Comparison of ENCODE assay signal across 8 mouse cellular contexts in genomic region chr11:108342781-108343768, GRCm38 (mm10). TPM values are rescaled to one million over a fixed set of nuclear protein-coding genes. Genes with fewer than 3 reads are reported as not detected.
A peak's percentile ranks its signal among the peaks of the same experiment; 100 is the strongest.
DNase-seq lines count a peak whose midpoint lies in the region; ATAC-seq and TF ChIP-seq lines count a peak whose summit lies in the region.

Gene Apoh, plus strand, starts transcription at chr11:108343354.

- H3K4me3 ChIP-seq in hindbrain, embryonic 13.5 days: peak within 1 kb of the TSS; percentile 76
- peak within 1 kb of the TSS; percentile 93 for H3K4me3 ChIP-seq in left cerebral cortex, adult 2 months

- H3K36me3 ChIP-seq in hindbrain, embryonic 13.5 days: no peaks in the 10 kb centered on the region

- TF ChIP-seq CTCF in left cerebral cortex, adult 2 months (IDR thresholded peaks at IDR 0.05): no peak

- peaks cover 20% of the 10 kb centered on the region for H3K27me3 ChIP-seq in hindbrain, embryonic 13.5 days

- intact Hi-C loops in left cerebral cortex, adult 2 months (cut with DNase I): loop anchor here (1.0 kb wide), 2 partner anchors 122 to 193 kb away; no protein-coding TSS in a partner anchor

- no peaks in the 10 kb centered on the region for H3K9me3 ChIP-seq in hindbrain, embryonic 13.5 days

- peak; percentile 78 for ATAC-seq in hindbrain, embryonic 13.5 days (ENCODE audit: low FRiP score)
- ATAC-seq in megakaryocyte, adult 5-6 weeks (ENCODE audit: poor library complexity, severe bottlenecking): peak; percentile 38
- ATAC-seq in erythroid progenitor cell, adult 5-6 weeks (replicated peaks; ENCODE audit: low FRiP score, poor library complexity, severe bottlenecking): no peak

- peaks cover 28% of the 10 kb centered on the region for H3K4me1 ChIP-seq in hindbrain, embryonic 13.5 days (replicated peaks)

- H3K27ac ChIP-seq in hindbrain, embryonic 13.5 days: peak within 1 kb of the TSS; percentile 93
- H3K27ac ChIP-seq in left cerebral cortex, adult 2 months: peak within 1 kb of the TSS; percentile 89

- peak within 1 kb of the TSS; percentile 88 for H3K9ac ChIP-seq in hindbrain, embryonic 13.5 days

- peak; percentile 36 for DNase-seq in T-cell, adult 2 months (ENCODE audit: low spot score)
- peak; percentile 43 for DNase-seq in cerebellum, adult 8-10 months
- DNase-seq in frontal cortex, postnatal 36 days (ENCODE audit: low spot score in 2 of 2): peak; percentile 28 to 36
- peak; percentile 39 to 51 for DNase-seq in left cerebral cortex, adult 2 months (ENCODE audit: extremely low spot score in 1 of 2, low spot score in 2 of 2)
- peak; percentile 38 for DNase-seq in right cerebral cortex, postnatal 14 days

- H3K4me2 ChIP-seq in hindbrain, embryonic 13.5 days: peak within 1 kb of the TSS; percentile 100

- WGBS in hindbrain, embryonic 13.5 days: under 1% methylated on average over 74 of the region's 75 CpGs

RNA-seq across cellular contexts. Expression of gene Apoh, which starts in this region (rescaled TPM):
- 0.14 and 0.66 TPM in 2 replicates for polyA plus RNA-seq in hindbrain, embryonic 13.5 days (2015; fragmentation: Nextera tagmentation; extraction: Ambion mirVana)
- total RNA-seq in left cerebral cortex, adult 2 months (2021): 1 to 10 TPM in 1 of 2 experiments, under 1 TPM in 1; 0.77 to 1.2 TPM
- total RNA-seq in megakaryocyte, adult 5-6 weeks (2015): not detected in 2 replicates
- total RNA-seq in megakaryocyte, adult 5-6 weeks (2017): not detected in 2 replicates
- not detected in 2 replicates for total RNA-seq in erythroid progenitor cell, adult 5-6 weeks (2015; ENCODE audit: low replicate concordance)
- total RNA-seq in erythroid progenitor cell, adult 5-6 weeks (2017; ENCODE audit: low replicate concordance): not detected in 2 replicates

Comparison
In these comparisons a context has a peak if more than half of its experiments do, and no peak if none do; other contexts are left out.
1. Peak in ATAC-seq, H3K4me3 ChIP-seq, H3K27ac ChIP-seq, H3K9ac ChIP-seq and H3K4me2 ChIP-seq in hindbrain, embryonic 13.5 days; RNA of the gene not detected or under 1 TPM.
2. Peak in ATAC-seq in megakaryocyte, adult 5-6 weeks; RNA of the gene not detected or under 1 TPM.